Comparison of ENCODE assay signal across 8 mouse cellular contexts in the genomic region with DNA sequence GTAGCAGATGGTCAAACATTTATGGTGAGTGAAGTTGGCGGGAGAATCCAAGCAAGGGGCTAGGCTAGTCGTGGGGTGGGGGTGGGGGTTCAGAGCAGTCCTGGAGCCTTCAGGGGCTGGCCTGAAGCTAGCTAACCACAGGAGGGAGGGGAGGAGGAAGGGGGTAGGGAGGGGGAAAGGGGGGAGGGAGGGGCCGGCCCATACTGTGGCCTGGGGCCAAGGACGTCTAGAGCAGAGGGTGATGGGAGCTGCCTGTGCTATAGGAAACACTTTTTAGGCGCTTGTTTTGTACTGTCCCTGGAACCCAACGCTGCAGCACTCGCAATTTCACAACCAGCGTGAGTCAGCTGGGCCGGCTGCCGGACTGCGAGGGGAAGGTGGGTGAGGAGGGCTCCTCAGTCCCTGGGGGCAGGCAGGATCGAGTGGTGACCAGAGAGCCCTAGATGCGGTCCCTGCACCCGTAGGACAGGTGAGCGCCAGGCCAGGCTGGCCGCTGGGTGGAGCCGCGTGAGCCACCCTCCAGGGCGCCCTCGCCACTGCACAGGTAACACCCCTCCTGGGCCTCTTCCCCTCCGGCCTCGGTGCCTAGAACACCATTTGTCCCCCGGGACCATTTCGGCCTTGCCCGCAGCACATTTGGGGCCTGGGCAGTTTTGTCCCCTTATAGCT. TPM values are rescaled to one million over a fixed set of nuclear protein-coding genes. Genes with fewer than 3 reads are reported as not detected.
DNase-seq lines count a peak whose midpoint lies in the region; ATAC-seq and TF ChIP-seq lines count a peak whose summit lies in the region.

No protein-coding gene starts in this region.

- no peaks in the 10 kb centered on the region for H3K36me3 ChIP-seq in heart, embryonic 16.5 days (ENCODE audit: control insufficient read depth, insufficient read depth)
- H3K36me3 ChIP-seq in neural tube, embryonic 13.5 days = no peaks in the 10 kb centered on the region
- no peaks in the 10 kb centered on the region for H3K36me3 ChIP-seq in testis, adult 2 months (ENCODE audit: control insufficient read depth, insufficient read depth, low read length)

- TF ChIP-seq CTCF in lung, adult 2 months (IDR thresholded peaks at IDR 0.05; ENCODE audit: insufficient read depth, low read length) = no peak
- no peak for TF ChIP-seq CTCF in testis, adult 2 months (IDR thresholded peaks at IDR 0.05; ENCODE audit: control insufficient read depth, insufficient read depth, insufficient replicate concordance, low read depth, low read length)

- H3K9me3 ChIP-seq in heart, embryonic 16.5 days (replicated peaks; ENCODE audit: control insufficient read depth, low read length) = no peaks in the 10 kb centered on the region
- H3K9me3 ChIP-seq in neural tube, embryonic 13.5 days = no peaks in the 10 kb centered on the region

- DNase-seq in adrenal gland, postnatal 36 days = peak; percentile 66 to 72
- DNase-seq in kidney, postnatal 14 days = peak; percentile 54
- peak; percentile 54 for DNase-seq in lung, adult 2 months

- H3K27ac ChIP-seq in heart, embryonic 16.5 days (ENCODE audit: low read length) = peak overlapping the region; percentile 77
- H3K27ac ChIP-seq in neural tube, embryonic 13.5 days (replicated peaks) = peak overlapping the region; percentile 70
- H3K27ac ChIP-seq in testis, adult 2 months (ENCODE audit: control insufficient read depth, insufficient read depth, low read depth, low read length) = peak overlapping the region; percentile 55

- H3K27me3 ChIP-seq in heart, embryonic 16.5 days (ENCODE audit: control insufficient read depth, insufficient read depth, low read length) = no peaks in the 10 kb centered on the region
- 0 out of 2 replicates have a peak, but pooled peaks cover 3% of the 10 kb centered on the region for H3K27me3 ChIP-seq in neural tube, embryonic 13.5 days
- no peaks in the 10 kb centered on the region for H3K27me3 ChIP-seq in testis, adult 2 months (ENCODE audit: control insufficient read depth, insufficient read depth, low read length)

- peak; percentile 30; the same call in 1 of the 2 replicates for TF ChIP-seq POLR2A in lung, adult 2 months (IDR thresholded peaks at IDR 0.05; ENCODE audit: borderline replicate concordance, extremely low read depth, low read depth, low read length)
- TF ChIP-seq POLR2A in testis, adult 2 months (IDR thresholded peaks at IDR 0.05; ENCODE audit: control insufficient read depth, low read depth, low read length) = no peak

- H3K4me3 ChIP-seq in heart, embryonic 16.5 days (ENCODE audit: low read length) = peak overlapping the region; percentile 74
- H3K4me3 ChIP-seq in lung, adult 2 months (replicated peaks; ENCODE audit: extremely low read depth, low read depth, low read length) = peak overlapping the region; percentile 67
- peak overlapping the region; percentile 60 for H3K4me3 ChIP-seq in neural tube, embryonic 13.5 days
- peak overlapping the region; percentile 71 for H3K4me3 ChIP-seq in testis, adult 2 months (ENCODE audit: control insufficient read depth, low read depth, low read length)

- peak overlapping the region; percentile 65 for H3K4me2 ChIP-seq in heart, embryonic 16.5 days (ENCODE audit: low read depth, low read length)
- peak overlapping the region; percentile 66 for H3K4me2 ChIP-seq in neural tube, embryonic 13.5 days

- 0 out of 2 replicates have a peak, but pooled peaks cover 5% of the 10 kb centered on the region for H3K4me1 ChIP-seq in heart, embryonic 16.5 days (ENCODE audit: control insufficient read depth, insufficient read depth, low read length)
- no peaks in the 10 kb centered on the region; the same call in 1 of the 2 replicates for H3K4me1 ChIP-seq in lung, adult 2 months (ENCODE audit: control insufficient read depth, insufficient read depth, low read length)
- H3K4me1 ChIP-seq in neural tube, embryonic 13.5 days (replicated peaks) = 0 out of 2 replicates have a peak, but pooled peaks cover 6% of the 10 kb centered on the region
- peaks cover 3% of the 10 kb centered on the region for H3K4me1 ChIP-seq in testis, adult 2 months (ENCODE audit: control insufficient read depth, insufficient read depth, low read length)

- ATAC-seq in CD4-positive, CD25-positive, alpha-beta regulatory T cell, adult 4 months = peak; percentile 34
- peak; percentile 81 for ATAC-seq in erythroblast, adult 5-6 weeks (replicated peaks; ENCODE audit: low FRiP score, poor library complexity, severe bottlenecking)
- ATAC-seq in heart, embryonic 16.5 days (replicated peaks; ENCODE audit: extremely low read depth, insufficient read depth, low FRiP score) = peak; percentile 87
- peak; percentile 87 for ATAC-seq in neural tube, embryonic 13.5 days (ENCODE audit: low read depth)

- WGBS in heart, embryonic 16.5 days = 20% methylated on average over 19 of the region's 25 CpGs
- WGBS in lung, adult 2 months = 33% methylated on average over 25 of the region's 25 CpGs
- WGBS in neural tube, embryonic 13.5 days = 26% methylated on average over 23 of the region's 25 CpGs

- H3K9ac ChIP-seq in heart, embryonic 16.5 days (ENCODE audit: low read length) = peak overlapping the region; percentile 79
- peak overlapping the region; percentile 76 for H3K9ac ChIP-seq in neural tube, embryonic 13.5 days

RNA-seq across cellular contexts. Expression of a gene that starts 0.5 kb away (rescaled TPM):
- 100 to 1,000 TPM; 208 to 219 TPM for polyA plus RNA-seq in CD4-positive, CD25-positive, alpha-beta regulatory T cell, adult 4 months (2017; shearing (Covaris generic))
- 10 to 100 TPM; 59.2 to 88.0 TPM for total RNA-seq in adrenal gland, postnatal 36 days (2021)
- total RNA-seq in erythroblast, adult 5-6 weeks (2015; ENCODE audit: low replicate concordance) = 11.7 and 27.4 TPM in 2 replicates
- total RNA-seq in erythroblast, adult 5-6 weeks (2017; ENCODE audit: low replicate concordance) = 12.4 and 12.7 TPM in 2 replicates
- polyA plus RNA-seq in heart, embryonic 16.5 days (2015; fragmentation: Nextera tagmentation; extraction: Ambion mirVana) = 52.8 and 57.7 TPM in 2 replicates
- polyA plus RNA-seq in lung, adult 2 months (2012; rRNA removed) = 9.0 and 12.2 TPM in 2 replicates
- 83.6 and 85.4 TPM in 2 replicates for polyA plus RNA-seq in neural tube, embryonic 13.5 days (2015; fragmentation: Nextera tagmentation; extraction: Ambion mirVana)
- polyA plus RNA-seq in testis, adult 2 months (2012; rRNA removed) = 6.2 and 6.7 TPM in 2 replicates

RNA-seq across cellular contexts. Expression of a gene that starts 13.3 kb away (rescaled TPM):
- polyA plus RNA-seq in CD4-positive, CD25-positive, alpha-beta regulatory T cell, adult 4 months (2017; shearing (Covaris generic)) = 10 to 100 TPM; 10.0 to 12.9 TPM
- total RNA-seq in adrenal gland, postnatal 36 days (2021) = 10 to 100 TPM; 84.9 to 85.0 TPM
- 7.1 and 13.2 TPM in 2 replicates for total RNA-seq in erythroblast, adult 5-6 weeks (2015; ENCODE audit: low replicate concordance)
- 29.5 and 30.1 TPM in 2 replicates for total RNA-seq in erythroblast, adult 5-6 weeks (2017; ENCODE audit: low replicate concordance)
- polyA plus RNA-seq in heart, embryonic 16.5 days (2015; fragmentation: Nextera tagmentation; extraction: Ambion mirVana) = 24.3 and 30.2 TPM in 2 replicates
- 11.5 and 15.6 TPM in 2 replicates for polyA plus RNA-seq in lung, adult 2 months (2012; rRNA removed)
- 34.5 and 34.9 TPM in 2 replicates for polyA plus RNA-seq in neural tube, embryonic 13.5 days (2015; fragmentation: Nextera tagmentation; extraction: Ambion mirVana)
- 6.0 and 8.9 TPM in 2 replicates for polyA plus RNA-seq in testis, adult 2 months (2012; rRNA removed)

Comparison
In these comparisons a context has a peak if more than half of its experiments do, and no peak if none do; other contexts are left out.
1. Peak in every context shown above with its lines: DNase-seq, ATAC-seq, H3K4me3 ChIP-seq and H3K27ac ChIP-seq.
2. ATAC-seq: peak in every context shown above with its lines; median percentile 87 in heart, embryonic 16.5 days; 87 in neural tube, embryonic 13.5 days; 81 in erythroblast, adult 5-6 weeks; 34 in CD4-positive, CD25-positive, alpha-beta regulatory T cell, adult 4 months.